8 mouse cellular contexts compared by ENCODE assay signal in genomic region chr14:121798411-121798799, GRCm38 (mm10). TPM values are rescaled to one million over a fixed set of nuclear protein-coding genes. Genes with fewer than 3 reads are reported as not detected.
DNase-seq lines count a peak whose midpoint lies in the region; ATAC-seq and TF ChIP-seq lines count a peak whose summit lies in the region.

No protein-coding gene starts in this region.

- no peaks in the 10 kb centered on the region for H3K27me3 ChIP-seq in MEL (ENCODE audit: control insufficient read depth in 1 of 2, insufficient read depth in 2 of 2, low read length in 2 of 2)
- no peaks in the 10 kb centered on the region for H3K27me3 ChIP-seq in cerebellum, adult 2 months (ENCODE audit: control insufficient read depth, insufficient read depth, low read length)
- no peaks in the 10 kb centered on the region; the same call in 1 of the 2 replicates for H3K27me3 ChIP-seq in forebrain, postnatal 0 days (ENCODE audit: insufficient read depth, low read length)
- H3K27me3 ChIP-seq in lung, embryonic 15.5 days, result peaks cover 8% of the 10 kb centered on the region; the same call in 1 of the 2 replicates

- DNase-seq in MEL (ENCODE audit: low read depth, low spot score), result peak; percentile 97
- peak; percentile 95 to 98 for DNase-seq in cerebellum, adult 2 months
- DNase-seq in forebrain, postnatal 0 days, result peak; percentile 94
- peak; percentile 88 for DNase-seq in heart, postnatal 4 days
- DNase-seq in layer of hippocampus, adult 8-10 months (ENCODE audit: low spot score in 2 of 2), result peak; percentile 89 to 91
- DNase-seq in ovary, postnatal 10 days (ENCODE audit: low spot score), result peak; percentile 75
- DNase-seq in thymus, postnatal 10 days (ENCODE audit: low spot score in 2 of 2), result peak; percentile 81 to 83

- H3K36me3 ChIP-seq in MEL (ENCODE audit: control insufficient read depth in 1 of 2, insufficient read depth in 2 of 2, low read length in 2 of 2), result peaks cover 0 to 25% of the 10 kb centered on the region in 2 experiments; a peak in 2 of 4 replicates
- H3K36me3 ChIP-seq in forebrain, postnatal 0 days (ENCODE audit: insufficient read depth), result no peaks in the 10 kb centered on the region
- no peaks in the 10 kb centered on the region for H3K36me3 ChIP-seq in lung, embryonic 15.5 days

- H3K9ac ChIP-seq in MEL (ENCODE audit: control insufficient read depth, low read depth, low read length, poor library complexity, severe bottlenecking), result peak overlapping the region; percentile 83
- peak overlapping the region; percentile 79 for H3K9ac ChIP-seq in forebrain, postnatal 0 days
- H3K9ac ChIP-seq in lung, embryonic 15.5 days, result peak overlapping the region; percentile 41

- TF ChIP-seq RAD21 in MEL (IDR thresholded peaks at IDR 0.05; ENCODE audit: low read depth, low read length), result no peak

- H3K79me2 ChIP-seq in MEL (ENCODE audit: control insufficient read depth, insufficient read depth, low read length, poor library complexity), result peaks cover 2% of the 10 kb centered on the region; the same call in 1 of the 2 replicates

- peak overlapping the region; percentile 75 for H3K27ac ChIP-seq in MEL (ENCODE audit: control insufficient read depth, low read depth, low read length)
- H3K27ac ChIP-seq in cerebellum, adult 2 months (ENCODE audit: insufficient read depth, low read length), result peak overlapping the region; percentile 92
- H3K27ac ChIP-seq in forebrain, postnatal 0 days (ENCODE audit: low read depth, low read length), result peak overlapping the region; percentile 82
- H3K27ac ChIP-seq in lung, embryonic 15.5 days, result peak overlapping the region; percentile 86

- peak overlapping the region; percentile 74 to 84 for H3K4me3 ChIP-seq in MEL (ENCODE audit: control insufficient read depth in 1 of 2, insufficient read depth in 1 of 2, low read depth in 2 of 2, low read length in 2 of 2)
- peak overlapping the region; percentile 89 for H3K4me3 ChIP-seq in cerebellum, adult 2 months (replicated peaks; ENCODE audit: insufficient read depth, low read depth, low read length)
- H3K4me3 ChIP-seq in forebrain, postnatal 0 days (ENCODE audit: low read depth, low read length), result peak overlapping the region; percentile 75
- peak overlapping the region; percentile 75 for H3K4me3 ChIP-seq in lung, embryonic 15.5 days

- WGBS in cerebellum, adult 2 months, result 1% methylated on average over 22 of the region's 22 CpGs
- 1% methylated on average over 22 of the region's 22 CpGs for WGBS in forebrain, postnatal 0 days
- WGBS in lung, embryonic 15.5 days, result under 1% methylated on average over 18 of the region's 22 CpGs

- TF ChIP-seq CTCF in MEL (IDR thresholded peaks at IDR 0.05 in 2 of 3, conservative IDR thresholded peaks at IDR 0.05 in 1 of 3; ENCODE audit: control insufficient read depth in 1 of 3, insufficient read depth in 1 of 3, low read depth in 2 of 3, low read length in 3 of 3, poor library complexity in 1 of 3, severe bottlenecking in 1 of 3), result no peak
- no peak for TF ChIP-seq CTCF in cerebellum, adult 2 months (IDR thresholded peaks at IDR 0.05; ENCODE audit: borderline replicate concordance, insufficient read depth, low read depth, low read length)
- no peak; the same call in 1 of the 2 replicates for TF ChIP-seq CTCF in forebrain, postnatal 0 days (IDR thresholded peaks at IDR 0.05; ENCODE audit: low read depth)

- peak; percentile 95 for ATAC-seq in forebrain, postnatal 0 days
- ATAC-seq in lung, embryonic 15.5 days (ENCODE audit: borderline replicate concordance, extremely low read depth, low FRiP score, low TSS enrichment), result peak; percentile 88

- no peak for TF ChIP-seq EP300 in MEL (IDR thresholded peaks at IDR 0.05; ENCODE audit: low read depth in 1 of 2, low read length in 2 of 2)

- peaks cover 10 to 25% of the 10 kb centered on the region in 2 experiments for H3K4me1 ChIP-seq in MEL (ENCODE audit: control insufficient read depth in 1 of 2, insufficient read depth in 2 of 2, low read length in 2 of 2)
- H3K4me1 ChIP-seq in cerebellum, adult 2 months (ENCODE audit: control insufficient read depth, insufficient read depth, low read length), result peaks cover 8% of the 10 kb centered on the region
- H3K4me1 ChIP-seq in forebrain, postnatal 0 days (ENCODE audit: insufficient read depth), result no peaks in the 10 kb centered on the region
- peaks cover 15% of the 10 kb centered on the region; the same call in 1 of the 2 replicates for H3K4me1 ChIP-seq in lung, embryonic 15.5 days

- no peaks in the 10 kb centered on the region for H3K9me3 ChIP-seq in MEL (replicated peaks; ENCODE audit: insufficient read depth, low read length)
- no peaks in the 10 kb centered on the region for H3K9me3 ChIP-seq in forebrain, postnatal 0 days (ENCODE audit: low read length)
- no peaks in the 10 kb centered on the region for H3K9me3 ChIP-seq in lung, embryonic 15.5 days

- peak overlapping the region; percentile 68 for H3K4me2 ChIP-seq in forebrain, postnatal 0 days (ENCODE audit: low read depth)
- peak overlapping the region; percentile 96 for H3K4me2 ChIP-seq in lung, embryonic 15.5 days

- TF ChIP-seq POLR2A in MEL (IDR thresholded peaks at IDR 0.05; ENCODE audit: control insufficient read depth in 1 of 2, insufficient read depth in 1 of 2, low read depth in 1 of 2, low read length in 2 of 2, poor library complexity in 1 of 2), result peak; percentile 83 to 84; a peak in 3 of 4 replicates
- peak; percentile 96 for TF ChIP-seq POLR2A in cerebellum, adult 2 months (IDR thresholded peaks at IDR 0.05; ENCODE audit: borderline replicate concordance, insufficient read depth, low read length)

TF ChIP-seq in MEL, 35 proteins besides CTCF, POLR2A, EP300 and RAD21:
- TF ChIP-seq TBP (IDR thresholded peaks at IDR 0.05; ENCODE audit: low read depth, low read length) (0 out of 2 replicates have a peak, but pooled peaks have one; percentile 36), GABPA (IDR thresholded peaks at IDR 0.05; ENCODE audit: low read depth, low read length) (no peak), MAZ (IDR thresholded peaks at IDR 0.05; ENCODE audit: low read depth, low read length) (no peak), JUND (IDR thresholded peaks at IDR 0.05; ENCODE audit: low read depth, low read length) (no peak), NRF1 (IDR thresholded peaks at IDR 0.05; ENCODE audit: insufficient read depth, low read depth, low read length, poor library complexity, severe bottlenecking) (peak; percentile 94), CHD1 (IDR thresholded peaks at IDR 0.05; ENCODE audit: low read depth, low read length) (no peak), KAT2A (conservative IDR thresholded peaks at IDR 0.05; ENCODE audit: low read depth, low read length) (no peak), MAX (IDR thresholded peaks at IDR 0.05; ENCODE audit: low read length) (no peak), E2F4 (IDR thresholded peaks at IDR 0.05; ENCODE audit: borderline replicate concordance, low read depth, low read length) (no peak), BHLHE40 (IDR thresholded peaks at IDR 0.05; ENCODE audit: borderline replicate concordance, low read depth, low read length) (no peak), ZMIZ1 (IDR thresholded peaks at IDR 0.05; ENCODE audit: low read depth, low read length) (peak; percentile 80), MYB (IDR thresholded peaks at IDR 0.05; ENCODE audit: low read depth, low read length) (no peak), ZKSCAN1 (IDR thresholded peaks at IDR 0.05; ENCODE audit: low read depth, low read length) (no peak), HCFC1 (IDR thresholded peaks at IDR 0.05; ENCODE audit: low read depth, low read length) (peak; percentile 43; the same call in 1 of the 2 replicates), ETS1 (IDR thresholded peaks at IDR 0.05; ENCODE audit: low read depth, low read length) (no peak), ELF1 (IDR thresholded peaks at IDR 0.05; ENCODE audit: low read depth, low read length) (no peak), SMC3 (IDR thresholded peaks at IDR 0.05; ENCODE audit: low read depth, low read length) (no peak), MAFK (IDR thresholded peaks at IDR 0.05; ENCODE audit: borderline replicate concordance, low read depth, low read length) (no peak), GATA1 (IDR thresholded peaks at IDR 0.05; ENCODE audit: low read depth, low read length) (no peak), TCF12 (IDR thresholded peaks at IDR 0.05; ENCODE audit: low read depth, low read length) (no peak), MYC (IDR thresholded peaks at IDR 0.05; ENCODE audit: low read depth, low read length) (no peak), MXI1 (IDR thresholded peaks at IDR 0.05; ENCODE audit: low read depth, low read length) (no peak), RCOR1 (IDR thresholded peaks at IDR 0.05; ENCODE audit: low read depth, low read length) (no peak), MEF2A (IDR thresholded peaks at IDR 0.05; ENCODE audit: extremely low read depth, insufficient replicate concordance, low read depth, low read length, poor library complexity, severe bottlenecking) (no peak), CHD2 (IDR thresholded peaks at IDR 0.05; ENCODE audit: low read length) (no peak), POLR2AphosphoS2 (IDR thresholded peaks at IDR 0.05; ENCODE audit: low read length) (peak; percentile 51; the same call in 1 of the 2 replicates), ZC3H11A (IDR thresholded peaks at IDR 0.05; ENCODE audit: low read depth, low read length) (no peak), NELFE (IDR thresholded peaks at IDR 0.05; ENCODE audit: low read depth, low read length) (peak; percentile 79), UBTF (IDR thresholded peaks at IDR 0.05; ENCODE audit: borderline replicate concordance, insufficient read depth, low read depth, low read length) (no peak)
TF ChIP-seq in MEL: peak in this region for 6.

RNA-seq across cellular contexts. Expression of gene Dock9, which starts 0.8 kb away (rescaled TPM):
- 5.6 and 6.3 TPM in 2 replicates for total RNA-seq in MEL (2012; rRNA removed)
- polyA plus RNA-seq in MEL (2012; ENCODE audit: insufficient read depth in 1 of 2, insufficient read length in 2 of 2, low read depth in 1 of 2, low replicate concordance in 2 of 2, missing spikeins in 1 of 2), result 1 to 10 TPM in 1 of 2 experiments, not detected in 1; 9.4 TPM
- 140 TPM in 2 replicates for polyA plus RNA-seq in cerebellum, adult 2 months (2012; rRNA removed)
- total RNA-seq in forebrain, postnatal 0 days (2014; rRNA removed), result 87.2 and 94.1 TPM in 2 replicates
- 12.8 and 14.2 TPM in 2 replicates for polyA plus RNA-seq in forebrain, postnatal 0 days (2015; fragmentation: Nextera tagmentation; extraction: Ambion mirVana)
- total RNA-seq in heart, postnatal 4 days (2021), result 10 to 100 TPM; 28.5 to 30.9 TPM
- total RNA-seq in layer of hippocampus, adult 8-10 months (2022), result 100 to 1,000 TPM; 179 to 210 (median 198) TPM
- polyA plus RNA-seq in lung, embryonic 15.5 days (2015; fragmentation: Nextera tagmentation; extraction: Ambion mirVana), result 10.5 and 11.0 TPM in 2 replicates

Comparison
In these comparisons a context has a peak if more than half of its experiments do, and no peak if none do; other contexts are left out.
1. Peak in every context shown above with its lines: DNase-seq, ATAC-seq, H3K4me3 ChIP-seq and H3K27ac ChIP-seq.